Mouse (Mus musculus) ES-E14 (cell line): ENCODE measurements at regions not wholly inside any gene's neighbourhood (a gene's known extent, or its start where the extent isn't known, plus 50 kb on each side); places are given as distances from the start of the nearest gene placed in this dataset.

Experiments used
- DNase-seq: peaks from one replicate; pipeline ENCODE4 v3.0.0-alpha.2; 2013; ENCODE audit warnings: low read depth, low spot score
- H3K27ac ChIP-seq: 2 replicates; pipeline ENCODE4 v1.5.1; 2012; ENCODE audit warnings: low read depth, mild to moderate bottlenecking, low read length, moderate library complexity, mixed read lengths; ENCODE audit not compliant: poor library complexity, insufficient read depth, severe bottlenecking
- H3K36me3 ChIP-seq: 2 replicates; pipeline ENCODE4 v1.6.1; 2012; ENCODE audit warnings: mild to moderate bottlenecking, low read length, moderate library complexity, mixed read lengths; ENCODE audit not compliant: control insufficient read depth, poor library complexity, insufficient read depth, severe bottlenecking
- H3K4me1 ChIP-seq, 2 experiments: fragments of 150-350 bp in 1 of 2; sonication (generic) in 1 of 2; 2 replicates each; pipeline ENCODE4 v1.6.1; 2012; ENCODE audit warnings: low read length in 2 of 2, mild to moderate bottlenecking in 1 of 2, mixed read lengths in 1 of 2; ENCODE audit not compliant: control insufficient read depth in 2 of 2, insufficient read depth in 2 of 2, poor library complexity in 1 of 2
- H3K4me3 ChIP-seq, 2 experiments: fragments of 150-350 bp in 1 of 2; sonication (generic) in 1 of 2; 2 replicates each; pipeline ENCODE4 v1.5.1; 2012; ENCODE audit warnings: low read length in 2 of 2, low read depth in 1 of 2, mild to moderate bottlenecking in 1 of 2, mixed read lengths in 1 of 2; ENCODE audit not compliant: insufficient read depth in 1 of 2, poor library complexity in 1 of 2, severe bottlenecking in 1 of 2
- H3K9ac ChIP-seq: 2 replicates; pipeline ENCODE4 v1.6.1; 2012; ENCODE audit warnings: low read depth, mild to moderate bottlenecking, low read length, mixed read lengths; ENCODE audit not compliant: poor library complexity, insufficient read depth, severe bottlenecking
- H3K9me3 ChIP-seq: fragments of 150-350 bp; sonication (generic); 2 replicates; pipeline ENCODE4 v1.6.1; 2012; ENCODE audit warnings: low read depth, mild to moderate bottlenecking, low read length; ENCODE audit not compliant: control insufficient read depth, insufficient read depth
- CHD2 ChIP-seq: IDR thresholded peaks from 2 replicates; pipeline ENCODE4 v1.6.1; 2014; ENCODE audit warnings: mild to moderate bottlenecking, low read depth, low read length, inconsistent platforms
- HCFC1 ChIP-seq: IDR thresholded peaks from 2 replicates; pipeline ENCODE4 v1.6.1; 2012; ENCODE audit warnings: low read length, inconsistent platforms, borderline replicate concordance; ENCODE audit not compliant: insufficient read depth
- MAFK ChIP-seq: IDR thresholded peaks from 2 replicates; pipeline ENCODE4 v1.6.1; 2014; ENCODE audit warnings: mild to moderate bottlenecking, low read depth, low read length, inconsistent platforms; ENCODE audit not compliant: insufficient read depth
- ZC3H11A ChIP-seq: IDR thresholded peaks from 2 replicates; pipeline ENCODE4 v1.6.1; 2012; ENCODE audit warnings: low read depth, mild to moderate bottlenecking, inconsistent platforms, low read length, borderline replicate concordance
- ZNF384 ChIP-seq: IDR thresholded peaks from 2 replicates; pipeline ENCODE4 v1.6.1; 2012; ENCODE audit warnings: low read depth, low read length, inconsistent platforms
- in situ Hi-C, 2 experiments: fragments of 600-800 bp; cut with MboI; formaldehyde crosslinking; loops; one replicate each; pipeline ENCODE4 v1.15.1; 2025; ENCODE audit warnings: low sequenced_read_pairs in 2 of 2, inconsistent platforms in 1 of 2; ENCODE audit not compliant: unreplicated experiment in 2 of 2

- in situ Hi-C loops: no loop called here
- H3K27ac ChIP-seq: no peak overlapping the region
- DNase-seq: no peak
- no peak overlapping the region for H3K4me3 ChIP-seq
- TF ChIP-seq ZNF384 (no peak), CHD2 (no peak), ZC3H11A (no peak), HCFC1 (no peak), MAFK (no peak)
- H3K9me3 ChIP-seq: no peaks in the 10 kb centered on the region
- no peaks in the 10 kb centered on the region for H3K36me3 ChIP-seq
- peaks cover 0 to 3% of the 10 kb centered on the region in 2 experiments; a peak in 1 of 4 replicates for H3K4me1 ChIP-seq
- no peak overlapping the region for H3K9ac ChIP-seq
Measured at GRCm38 (mm10) chr8:78083012-78083411, 130.1 kb upstream of the Ttc29 start.

- H3K27ac ChIP-seq: no peak overlapping the region
- H3K4me1 ChIP-seq: peaks cover 0 to 3% of the 10 kb centered on the region in 2 experiments; a peak in 1 of 4 replicates
- no peaks in the 10 kb centered on the region for H3K9me3 ChIP-seq
- in situ Hi-C loops: no loop called here
- H3K36me3 ChIP-seq: no peaks in the 10 kb centered on the region
- no peak overlapping the region for H3K9ac ChIP-seq
- DNase-seq: no peak
- no peak for TF ChIP-seq CHD2
- TF ChIP-seq ZNF384: no peak
- TF ChIP-seq MAFK: no peak
- no peak overlapping the region for H3K4me3 ChIP-seq
Measured at GRCm38 (mm10) chr8:78086361-78086760, 126.7 kb upstream of the Ttc29 start.

- DNase-seq: no peak
- Histone ChIP-seq H3K27ac (no peak overlapping the region), H3K9me3 (no peaks in the 10 kb centered on the region), H3K9ac (no peak overlapping the region), H3K4me3 (no peak overlapping the region), H3K4me1 (no peaks in the 10 kb centered on the region; a peak in 1 of 4 replicates), H3K36me3 (no peaks in the 10 kb centered on the region)
- TF ChIP-seq HCFC1 (no peak), MAFK (no peak), CHD2 (no peak), ZNF384 (no peak), ZC3H11A (no peak)
- in situ Hi-C loops: no loop called here
Measured at GRCm38 (mm10) chr8:78090382-78091122, 122.5 kb upstream of the Ttc29 start.

GRCm38 (mm10) chr8:78096383-78096782 is 116.7 kb upstream of the Ttc29 start:
- Histone ChIP-seq H3K9ac (no peak overlapping the region), H3K4me3 (no peak overlapping the region), H3K9me3 (no peaks in the 10 kb centered on the region), H3K36me3 (no peaks in the 10 kb centered on the region; the same call in 1 of the 2 replicates), H3K4me1 (peaks cover 4 to 8% of the 10 kb centered on the region in 2 experiments), H3K27ac (no peak overlapping the region)
- in situ Hi-C loops: no loop called here
- TF ChIP-seq ZNF384 (no peak), CHD2 (no peak), MAFK (no peak), HCFC1 (no peak), ZC3H11A (no peak)
- DNase-seq: no peak
